Mouse (Mus musculus) kidney, postnatal 10 days (tissue): ENCODE measurements around the gene Ppfia1.

Source experiments
- DNase-seq: peaks from one replicate; pipeline ENCODE4 v3.0.0; 2021; ENCODE audit warnings: mixed read lengths

The Ppfia1 gene

DNA sequence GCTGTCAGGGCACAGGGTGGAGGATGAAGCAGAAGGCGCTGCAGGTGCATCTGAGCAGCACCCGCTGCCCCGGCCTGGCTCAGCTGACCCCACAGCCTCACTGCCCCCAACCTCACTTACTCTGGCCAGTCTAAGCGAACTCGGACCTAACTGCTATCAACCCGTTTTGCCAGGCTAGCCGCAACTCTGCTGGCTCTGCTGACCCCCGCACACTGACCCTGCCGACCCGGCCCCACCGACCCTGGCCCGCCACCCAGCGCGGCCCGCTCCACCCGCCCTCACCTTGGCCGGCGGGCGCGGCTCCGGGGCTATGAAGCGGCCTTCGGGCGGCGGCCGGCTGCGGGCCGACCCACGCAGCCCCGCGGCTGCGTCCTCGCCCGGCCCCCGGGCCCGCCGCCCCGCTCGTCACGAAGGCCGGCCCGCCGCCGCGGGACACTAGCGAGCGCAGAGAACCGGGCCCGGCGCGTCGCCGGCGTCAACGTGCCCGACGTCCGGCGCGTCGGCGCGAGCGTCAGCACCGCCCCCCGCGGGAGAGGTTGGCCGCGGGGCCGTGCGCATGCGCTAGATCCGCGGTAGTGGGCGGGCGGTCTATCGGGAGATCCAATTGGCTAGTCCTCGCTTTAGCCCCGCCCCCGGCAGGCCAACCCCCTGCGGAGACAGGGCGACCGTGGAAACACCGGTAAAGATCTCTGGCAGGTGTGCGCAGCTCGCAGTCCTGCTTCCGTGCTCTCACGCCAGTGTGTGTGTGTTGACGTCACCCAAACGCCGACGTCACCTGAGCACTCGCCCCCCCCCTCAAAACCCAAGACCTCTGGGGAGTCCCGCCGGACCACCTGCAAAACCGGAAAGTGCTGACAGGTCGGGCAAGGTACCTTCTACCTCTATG is at the start of gene Ppfia1:
Ppfia1 (minus strand) TSS at position 493 of the 886 bp plus-strand sequence.
- peak; percentile 99 for DNase-seq

DNA sequence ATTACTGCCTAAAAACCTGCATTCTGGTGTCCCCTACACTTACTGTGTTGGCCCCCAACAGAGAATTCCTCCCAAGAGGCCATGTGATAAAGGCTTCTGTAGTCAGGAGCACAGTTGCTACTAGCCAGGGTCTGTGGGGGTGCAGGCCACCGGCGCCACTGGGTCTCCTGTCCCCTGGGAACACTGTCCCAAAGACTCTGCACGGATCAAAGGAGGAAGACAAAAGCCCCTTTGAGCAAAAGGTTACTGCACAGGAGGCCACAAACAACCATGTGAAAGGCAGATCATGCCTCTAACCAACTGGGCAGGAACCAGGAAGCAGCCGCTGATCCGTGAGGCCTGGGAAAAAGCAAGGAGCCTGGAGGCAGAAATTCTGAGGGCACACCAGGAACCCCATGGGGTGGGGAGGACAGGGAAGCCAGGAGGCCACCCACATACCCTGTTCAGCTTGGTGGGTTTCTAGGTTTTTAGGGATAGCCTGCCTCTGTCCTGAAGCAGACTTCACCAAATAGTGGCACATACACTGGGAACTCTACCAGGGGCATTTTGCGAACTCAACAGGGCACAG is 46.9 kb upstream of the Ppfia1 start:
- DNase-seq = no peak

DNA sequence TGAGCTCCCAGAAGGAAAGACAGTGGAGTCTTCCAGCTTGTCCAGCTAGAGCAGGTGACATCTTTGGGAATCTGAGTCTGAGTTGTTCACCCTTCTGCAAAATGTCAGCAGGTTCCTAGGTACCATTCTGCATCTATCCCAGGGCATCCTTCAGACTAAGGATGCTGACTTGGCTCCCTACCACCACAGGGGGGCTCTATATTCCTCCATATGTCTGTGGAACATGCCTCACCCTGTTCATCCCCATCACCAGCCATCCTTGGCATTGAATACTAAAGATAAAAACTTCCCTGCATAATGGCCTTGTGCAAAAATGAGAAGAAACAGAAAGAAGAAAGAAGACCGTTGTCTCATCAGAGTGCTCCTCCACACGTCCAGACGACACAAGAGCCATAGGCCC is 36.0 kb upstream of the Ppfia1 start:
- no peak for DNase-seq

DNA sequence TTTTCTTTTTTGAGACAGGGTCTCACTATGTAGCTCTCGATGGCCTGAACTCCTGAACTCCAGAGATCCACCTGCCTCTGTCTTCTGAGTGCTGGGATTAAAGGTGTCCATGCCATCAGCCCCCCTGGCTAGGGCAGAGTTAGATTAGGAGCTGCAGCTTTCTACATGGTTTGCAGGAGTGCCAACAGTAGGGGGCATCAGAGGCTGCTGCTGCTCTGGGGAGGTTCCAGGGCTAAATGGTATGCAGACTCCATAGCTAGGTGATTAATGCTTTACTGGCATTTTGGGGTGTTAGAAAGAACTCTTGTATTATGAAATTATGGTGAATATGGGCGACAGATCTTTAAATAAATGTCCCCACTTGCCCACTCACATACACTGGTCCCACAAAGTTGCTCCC is 33.8 kb upstream of the Ppfia1 start:
- peak; percentile 71 for DNase-seq

DNA sequence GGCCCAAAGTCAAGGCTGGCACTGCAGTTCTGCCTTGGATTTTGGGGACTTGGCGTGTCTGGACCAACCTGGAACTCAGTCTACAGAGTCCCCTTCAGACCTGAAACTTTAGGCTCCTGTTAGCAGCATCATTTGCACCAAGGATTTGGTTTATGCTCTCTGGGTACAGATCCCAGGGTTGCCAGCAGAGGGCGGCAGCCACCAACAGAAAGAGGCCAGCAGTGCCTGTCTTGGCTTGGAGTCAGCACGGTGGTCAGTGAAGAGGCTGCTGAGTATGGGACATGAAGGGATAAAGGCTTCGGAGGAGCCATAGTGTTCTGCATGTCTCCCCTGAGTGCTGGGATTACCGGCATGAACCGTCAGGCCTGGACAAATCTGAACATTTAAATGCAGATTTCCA is 32.1 kb upstream of the Ppfia1 start:
- peak; percentile 88 for DNase-seq

DNA sequence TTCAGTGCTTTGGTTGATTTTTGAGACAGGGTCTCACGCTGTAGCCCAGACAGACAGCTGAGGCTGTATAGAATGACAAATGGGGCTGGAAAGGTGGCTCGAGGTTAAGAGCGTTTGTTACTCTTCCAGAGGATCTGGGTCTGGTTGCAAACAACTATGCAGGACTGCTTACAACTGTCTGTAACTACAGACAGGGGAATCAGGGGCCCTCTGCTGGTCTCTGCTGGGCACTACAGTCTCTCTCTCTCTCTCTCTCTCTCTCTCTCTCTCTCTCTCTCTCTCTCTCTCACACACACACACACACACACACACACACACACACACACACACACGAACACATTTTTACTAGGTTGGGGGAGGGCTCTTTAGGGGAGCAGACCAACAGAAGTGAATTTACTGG is 30.1 kb upstream of the Ppfia1 start:
- DNase-seq = peak; percentile 71

DNA sequence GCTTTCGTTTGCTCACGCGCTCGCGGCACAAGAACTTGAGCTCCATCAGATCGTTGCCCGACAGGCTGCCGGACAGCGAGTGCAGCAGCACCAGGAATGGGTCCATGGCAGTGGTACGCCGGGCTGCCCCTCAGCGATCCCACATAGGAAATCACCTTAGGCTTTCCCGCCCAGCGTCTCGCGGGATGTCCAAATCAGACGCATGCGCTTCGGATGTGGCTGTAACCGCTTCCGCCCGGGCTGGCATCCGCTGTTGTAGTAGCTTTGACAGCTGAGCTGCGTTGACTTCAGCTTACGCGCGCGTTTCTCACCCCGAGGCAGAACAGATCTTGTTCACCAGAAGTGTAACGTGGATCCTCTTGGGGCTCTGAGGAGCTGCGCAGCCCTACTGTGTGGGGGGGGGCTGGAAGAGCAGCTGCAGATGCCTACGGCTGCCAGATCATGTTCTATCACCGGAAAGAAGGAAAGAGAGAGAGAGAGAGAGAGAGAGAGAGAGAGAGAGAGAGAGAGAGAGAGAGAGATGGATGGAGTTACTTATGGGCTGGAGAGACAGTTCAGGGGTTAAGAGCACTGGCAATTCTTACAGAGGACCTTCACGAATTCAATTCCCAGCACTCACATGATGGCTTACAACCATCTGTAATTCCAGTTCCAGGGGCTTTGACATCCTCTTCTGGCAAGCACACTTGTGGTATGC is 28.9 kb upstream of the Ppfia1 start, which contains the start of gene Fadd:
Fadd (minus strand) TSS at position 180 of the 697 bp plus-strand sequence.
- peak; percentile 97 for DNase-seq

DNA sequence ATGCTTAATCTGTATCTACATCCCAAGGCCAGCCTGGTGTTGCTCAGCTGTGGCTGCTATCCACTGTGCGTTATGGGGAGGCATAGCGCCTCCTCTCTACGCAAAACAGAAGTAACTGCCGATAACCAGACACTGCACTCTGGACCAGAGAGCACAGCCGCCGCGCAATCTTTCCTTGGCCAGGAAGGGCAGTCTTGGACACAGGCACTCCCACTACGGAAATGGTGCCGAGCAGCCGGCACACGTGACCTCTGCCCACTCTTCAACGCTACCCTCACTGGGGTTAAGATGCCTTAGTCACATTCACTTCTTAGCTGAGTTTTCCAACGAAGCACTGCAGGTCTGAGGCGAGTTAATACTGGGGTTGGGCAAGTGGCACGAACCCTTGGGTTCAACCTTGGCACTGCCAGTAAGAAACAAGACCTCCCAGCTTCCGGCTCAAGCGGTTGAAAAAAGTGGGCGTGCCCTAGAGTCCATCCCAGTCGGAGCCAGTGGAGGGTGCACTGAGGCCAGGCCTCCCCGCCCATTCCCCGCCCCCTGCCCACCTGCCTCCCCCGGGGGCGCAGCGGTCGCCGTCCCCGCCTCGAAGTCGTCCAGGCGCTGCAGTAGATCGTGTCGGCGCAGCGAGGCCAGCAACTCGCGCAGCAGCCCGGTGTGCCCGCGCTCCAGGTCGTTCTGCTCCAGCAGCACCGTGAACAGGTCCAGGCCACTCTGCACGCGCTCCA is 28.2 kb upstream of the Ppfia1 start:
- DNase-seq = peak; percentile 90

DNA sequence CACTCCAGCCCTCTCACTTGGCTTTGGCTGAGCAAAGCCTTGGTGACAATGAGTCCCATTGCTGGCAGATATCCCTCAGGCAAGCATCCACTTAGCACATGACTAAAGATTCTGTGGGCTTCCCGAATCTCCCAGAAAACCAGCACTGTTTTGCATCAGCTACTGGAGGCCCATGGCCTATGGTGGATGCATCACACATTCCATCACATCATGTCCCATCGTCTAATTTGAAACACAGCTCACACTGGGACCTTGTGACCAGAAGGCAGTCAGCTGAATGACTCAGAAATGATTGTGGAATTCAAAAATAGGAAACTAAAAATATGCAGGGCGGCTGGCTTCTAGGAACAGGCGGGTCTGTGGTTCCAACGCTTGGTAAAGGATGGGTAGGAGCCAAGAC is 24.3 kb upstream of the Ppfia1 start:
- no peak for DNase-seq

DNA sequence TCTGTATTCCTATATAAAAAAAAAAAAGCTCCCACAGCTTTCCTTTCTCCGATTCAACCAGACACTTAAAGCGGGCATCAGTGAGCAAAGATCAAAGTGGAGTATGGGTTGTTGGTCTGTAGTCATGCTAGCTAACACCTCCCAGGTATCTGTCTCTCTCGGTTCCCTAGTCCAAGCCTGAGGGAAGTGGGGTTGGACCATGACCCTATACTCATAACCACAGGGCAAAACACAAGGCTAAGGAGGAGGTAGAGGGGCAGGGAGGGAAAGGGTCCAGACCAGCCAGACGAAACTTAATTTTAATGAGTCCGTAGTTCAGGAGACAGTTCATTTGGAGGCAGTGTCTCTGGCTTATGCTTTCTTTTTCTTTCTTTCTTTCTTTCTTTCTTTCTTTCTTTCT is 18.7 kb upstream of the Ppfia1 start:
- DNase-seq = peak; percentile 30

DNA sequence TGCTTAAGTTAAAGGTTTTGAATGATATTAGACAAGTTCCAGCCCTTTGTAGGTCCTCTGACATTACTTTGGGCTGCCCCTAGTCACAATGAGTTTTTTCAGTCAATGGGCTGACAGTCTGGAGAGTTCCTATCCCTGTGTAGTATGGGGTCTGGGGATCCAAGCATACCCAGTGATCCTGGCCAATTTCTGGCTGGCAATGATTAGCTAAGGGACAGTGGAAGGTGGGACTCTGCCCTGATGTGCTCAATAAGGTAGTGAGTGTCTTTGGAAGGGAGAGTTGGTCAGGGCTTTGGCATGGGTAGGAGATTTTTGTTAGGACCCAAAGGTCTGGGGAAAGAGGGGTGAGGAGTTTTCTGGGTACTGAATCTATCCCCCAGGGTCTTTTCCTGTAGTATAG is 18.1 kb upstream of the Ppfia1 start:
- peak; percentile 65 for DNase-seq

DNA sequence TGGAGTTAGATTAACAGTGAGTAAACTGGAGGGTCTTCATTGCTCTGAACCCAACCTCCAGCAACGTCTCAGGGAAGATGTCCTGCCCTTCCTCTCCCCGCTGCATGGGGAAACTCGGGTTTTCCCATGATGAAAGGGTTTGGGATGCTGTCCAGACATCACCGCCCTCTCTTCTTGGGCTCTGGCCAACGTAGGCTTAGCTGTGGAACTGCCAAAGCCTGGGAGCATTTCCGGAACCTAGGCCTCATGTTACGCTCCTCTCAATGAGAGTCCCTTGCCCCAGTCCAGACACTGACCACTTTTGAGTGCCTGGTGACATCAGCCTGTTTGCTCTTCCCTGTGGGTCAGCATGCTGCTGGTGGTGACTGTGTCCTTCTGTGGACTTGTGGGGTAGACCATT is 15.9 kb upstream of the Ppfia1 start:
- peak; percentile 59 for DNase-seq

DNA sequence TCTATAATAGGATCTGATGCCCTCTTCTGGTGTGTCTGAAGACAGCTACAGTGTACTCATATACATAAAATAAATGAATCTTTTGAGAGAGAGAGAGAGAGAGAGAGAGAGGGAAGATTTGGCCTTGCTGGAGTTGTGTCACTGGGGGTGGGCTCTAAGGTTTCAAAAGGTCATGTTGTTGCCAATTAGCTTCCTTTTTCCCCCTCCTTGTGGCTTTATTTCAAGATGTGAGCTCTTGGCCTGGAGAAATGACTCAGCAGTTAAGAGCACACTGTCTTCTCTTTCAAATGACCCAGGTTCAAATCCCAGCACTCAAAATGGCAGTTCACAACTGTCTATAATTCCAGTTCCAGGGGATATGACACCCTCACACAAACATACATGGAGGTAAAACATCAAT is 14.6 kb upstream of the Ppfia1 start:
- DNase-seq = no peak

DNA sequence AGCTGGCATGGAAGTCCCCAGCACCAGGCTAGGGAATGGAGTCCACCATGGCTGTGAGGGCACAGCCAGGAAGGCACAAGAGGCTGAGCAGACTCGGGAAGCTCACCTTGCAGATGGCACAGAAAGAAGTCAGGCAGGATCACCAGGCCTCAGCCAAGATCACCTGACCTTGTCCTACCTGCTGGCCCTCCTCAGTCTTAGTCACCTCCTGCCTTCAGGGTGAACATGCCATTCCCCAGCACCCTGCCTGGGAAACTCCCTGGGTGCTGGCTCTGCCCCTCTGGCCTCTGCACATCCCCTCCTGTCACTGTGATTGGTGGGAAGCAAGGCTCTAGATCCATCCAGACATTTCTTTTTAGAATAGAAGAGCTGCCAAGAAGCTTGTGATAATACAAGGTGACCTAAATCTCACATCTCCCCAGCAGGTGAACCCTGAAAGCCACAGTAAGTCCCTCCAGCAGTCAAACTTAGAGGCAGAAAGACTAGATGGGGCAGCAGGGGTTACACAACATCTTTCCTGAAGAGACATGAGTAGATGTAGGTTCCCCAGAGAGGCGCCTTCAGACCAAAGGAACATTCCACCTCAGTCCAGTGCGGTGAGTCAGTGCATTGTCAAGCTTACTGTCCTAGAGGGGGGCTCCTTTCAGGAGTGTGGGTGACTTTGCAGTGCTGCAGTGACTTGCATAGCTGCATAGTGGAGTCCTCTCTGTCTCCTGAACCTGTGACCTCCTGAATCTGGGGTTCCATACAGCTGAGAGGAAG is 13.6 kb upstream of the Ppfia1 start:
- no peak for DNase-seq

DNA sequence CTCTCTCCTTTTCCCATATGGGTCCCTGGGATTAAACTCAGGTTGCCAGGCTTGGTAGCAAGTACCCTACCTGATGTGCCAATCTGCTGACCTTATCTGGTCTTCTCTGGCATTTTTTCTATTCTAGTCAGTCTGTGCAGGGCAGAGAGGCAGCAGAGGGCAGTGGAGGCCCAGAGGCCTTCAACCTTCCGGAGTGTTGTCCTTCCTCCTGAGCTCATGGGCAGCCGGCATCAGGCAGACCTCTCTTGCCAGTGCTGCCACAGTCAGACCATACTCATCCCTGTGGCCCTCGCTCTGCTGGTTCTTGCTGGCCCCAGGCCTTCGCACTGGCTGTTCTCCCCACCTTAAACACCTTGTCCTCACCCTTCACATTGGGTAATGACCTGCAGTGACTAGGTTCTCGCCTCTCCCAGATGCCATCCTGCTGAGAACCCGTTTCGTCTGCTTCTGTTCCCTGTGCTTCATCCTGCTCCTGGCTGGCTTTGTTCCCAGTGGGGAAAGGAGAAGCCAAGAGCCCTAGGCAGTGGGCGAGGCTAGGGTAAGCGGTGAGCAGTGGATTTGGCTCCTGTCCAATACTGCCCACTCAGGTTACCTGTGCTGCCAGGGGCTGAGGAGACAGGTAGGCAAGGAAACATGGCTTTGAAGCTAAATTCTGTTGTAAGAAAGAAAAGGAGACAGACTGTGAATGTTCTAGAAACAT is 10.1 kb upstream of the Ppfia1 start:
- DNase-seq = peak; percentile 67

DNA sequence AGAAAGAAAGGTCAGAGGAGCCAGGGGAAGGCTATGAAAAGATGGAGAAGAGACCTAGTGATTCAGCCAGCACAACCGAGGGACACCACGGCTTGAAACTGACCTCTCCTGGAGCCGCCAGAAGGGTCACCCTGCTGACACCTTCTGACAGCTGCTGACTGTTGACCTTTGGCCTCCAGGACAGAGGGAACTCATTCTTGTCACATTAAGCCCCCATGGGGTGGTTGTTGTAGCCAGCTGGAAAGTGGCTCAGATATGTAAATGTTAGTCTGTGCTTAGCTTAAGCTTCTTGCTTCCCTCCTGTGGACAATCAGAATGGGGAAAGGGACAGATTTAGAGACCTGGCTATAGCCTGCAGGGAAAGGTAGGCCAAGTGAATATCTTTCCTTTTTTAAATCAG is 8.5 kb upstream of the Ppfia1 start:
- peak; percentile 31 for DNase-seq

DNA sequence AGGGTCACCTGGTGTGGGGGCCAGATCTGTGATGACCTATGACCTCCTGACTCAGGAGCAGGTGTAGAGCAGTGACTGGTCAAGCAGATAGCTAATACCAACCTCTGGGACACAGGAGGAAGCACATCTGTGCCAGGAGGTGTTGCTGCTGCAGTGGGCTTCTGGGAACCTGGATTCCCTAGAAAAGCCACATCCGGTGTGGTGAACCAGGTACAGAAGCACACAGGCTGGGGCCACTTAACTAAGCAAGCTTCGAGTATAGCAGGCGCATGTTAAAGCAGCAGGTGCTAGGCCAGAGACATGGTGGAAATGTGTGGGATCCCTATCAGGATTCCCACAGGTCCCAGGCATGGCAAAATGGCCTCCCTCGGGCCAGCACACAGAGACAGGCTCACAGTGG is 7.1 kb upstream of the Ppfia1 start:
- no peak for DNase-seq

DNA sequence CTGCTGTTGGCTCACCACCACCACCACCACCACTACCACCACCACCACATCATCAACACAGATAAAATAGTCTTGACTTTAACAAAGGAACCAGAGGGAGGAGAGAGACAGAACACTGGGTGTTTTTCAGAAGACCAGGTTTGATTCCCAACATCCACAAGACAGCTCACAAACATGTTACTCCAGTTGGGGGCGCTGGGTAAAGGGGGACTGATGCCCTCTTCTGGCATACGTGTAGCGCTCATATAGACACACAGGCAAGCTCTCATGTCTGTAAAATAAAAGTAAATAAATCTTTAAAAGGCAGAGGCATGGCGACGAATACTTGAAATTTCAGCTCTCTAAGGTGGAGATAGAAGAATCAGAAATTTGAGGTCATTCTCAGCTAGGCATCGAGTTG is 5.0 kb upstream of the Ppfia1 start:
- no peak for DNase-seq

DNA sequence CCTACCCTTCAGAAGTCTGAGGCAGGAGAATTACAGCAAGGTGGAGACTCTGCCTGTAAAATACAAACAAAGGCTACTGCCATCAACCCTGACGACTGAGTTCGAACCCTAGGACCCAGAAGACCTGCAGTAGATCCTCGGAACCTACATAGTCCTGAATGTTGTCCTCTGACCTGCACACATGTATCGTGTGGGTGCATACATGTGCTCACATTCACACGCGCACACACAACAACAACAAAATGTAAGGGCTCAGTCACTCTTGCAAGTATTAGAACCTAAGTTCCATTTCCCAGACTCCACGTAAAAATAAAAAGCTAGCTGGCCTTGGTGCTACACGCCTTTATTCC is 569 bp upstream of the Ppfia1 start:
- no peak for DNase-seq

DNA sequence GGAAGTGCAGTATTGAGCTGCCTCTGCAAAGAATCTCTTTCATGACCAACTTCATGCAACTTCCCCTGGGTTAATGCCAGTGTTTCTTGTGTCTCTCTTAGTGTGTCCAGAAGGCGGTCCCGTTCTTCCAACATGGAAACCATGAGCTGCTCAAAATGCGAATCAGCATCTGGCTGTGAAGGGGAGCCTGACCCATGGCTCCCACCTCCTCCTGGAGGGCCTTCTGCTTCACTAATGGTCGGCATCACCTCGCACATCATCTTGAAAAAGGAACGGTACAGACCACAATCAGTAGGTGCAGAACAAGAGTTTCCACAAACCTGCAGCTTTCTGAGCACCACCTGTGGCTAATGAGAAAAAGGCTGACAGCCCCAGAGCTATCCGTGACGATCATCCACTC is 1.3 kb downstream of the Ppfia1 start:
- DNase-seq = no peak

DNA sequence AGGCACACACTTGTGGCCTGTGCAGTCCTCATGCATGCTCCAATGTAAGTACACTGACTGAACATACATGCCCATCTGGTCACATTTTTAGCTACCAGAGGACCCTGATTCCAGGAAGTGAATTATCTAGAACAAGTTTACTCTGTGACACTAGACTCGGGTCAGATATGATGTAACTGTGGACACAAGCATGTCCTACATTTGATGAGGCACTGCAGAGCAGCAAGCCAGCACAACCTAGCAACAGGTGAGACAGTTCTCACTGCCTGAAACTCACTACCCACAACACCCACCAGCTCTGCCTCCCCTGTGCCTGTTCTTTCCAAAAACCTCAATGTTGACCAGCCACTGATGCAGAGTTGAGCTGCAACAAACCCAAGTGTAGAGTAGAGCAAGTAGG is 2.7 kb downstream of the Ppfia1 start:
- no peak for DNase-seq
